Mouse (Mus musculus): ENCODE results near the gene Vrk3. TPM values are rescaled to one million over a fixed set of nuclear protein-coding genes. Genes with fewer than 3 reads are reported as not detected.
A peak's percentile ranks its signal among the peaks of the same experiment; 100 is the strongest.
"Not testable (repeated sequence)": the region's sequence is repeated elsewhere in the genome, so short reads cannot be mapped to it uniquely, and the experiment has no call there.

Gene Vrk3
- polyA plus RNA-seq, 1 experiment from 2014 or later = 46.6 TPM

DNA sequence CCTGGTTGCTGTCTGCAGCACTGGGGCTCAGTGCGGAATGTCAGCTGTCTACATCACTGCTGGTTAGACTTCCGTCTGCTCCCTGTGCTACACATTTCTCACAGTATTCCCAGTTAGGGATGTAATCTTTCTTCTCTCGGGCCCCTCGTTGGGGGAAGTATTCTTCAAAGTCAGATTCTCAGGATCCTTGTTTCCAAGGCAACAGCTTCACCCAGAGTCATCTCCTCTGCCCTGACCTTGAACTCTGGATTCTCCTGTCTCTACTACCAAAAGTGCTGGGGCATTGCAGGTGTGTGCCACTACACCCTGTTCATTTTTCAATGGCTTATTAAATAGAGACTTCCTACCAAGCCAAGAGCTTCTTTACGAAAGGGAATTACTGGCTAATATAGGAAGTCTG, 21.1 kb upstream of the Vrk3 start:
- 79% methylated on average over 5 of the region's 5 CpGs for WGBS
- Histone ChIP-seq H3K27me3 (ENCODE audit: insufficient read depth, poor library complexity, severe bottlenecking) (no peaks in the 10 kb centered on the region), H3K4me1 (replicated peaks) (no peaks in the 10 kb centered on the region), H3K36me3 (peaks cover 5% of the 10 kb centered on the region; the same call in 1 of the 2 replicates), H3K4me3 (no peak overlapping the region), H3K9me3 (0 out of 2 replicates have a peak, but pooled peaks cover 4% of the 10 kb centered on the region), H3K27ac (no peak overlapping the region)
- DNase-seq (ENCODE audit: low spot score) = no peak

DNA sequence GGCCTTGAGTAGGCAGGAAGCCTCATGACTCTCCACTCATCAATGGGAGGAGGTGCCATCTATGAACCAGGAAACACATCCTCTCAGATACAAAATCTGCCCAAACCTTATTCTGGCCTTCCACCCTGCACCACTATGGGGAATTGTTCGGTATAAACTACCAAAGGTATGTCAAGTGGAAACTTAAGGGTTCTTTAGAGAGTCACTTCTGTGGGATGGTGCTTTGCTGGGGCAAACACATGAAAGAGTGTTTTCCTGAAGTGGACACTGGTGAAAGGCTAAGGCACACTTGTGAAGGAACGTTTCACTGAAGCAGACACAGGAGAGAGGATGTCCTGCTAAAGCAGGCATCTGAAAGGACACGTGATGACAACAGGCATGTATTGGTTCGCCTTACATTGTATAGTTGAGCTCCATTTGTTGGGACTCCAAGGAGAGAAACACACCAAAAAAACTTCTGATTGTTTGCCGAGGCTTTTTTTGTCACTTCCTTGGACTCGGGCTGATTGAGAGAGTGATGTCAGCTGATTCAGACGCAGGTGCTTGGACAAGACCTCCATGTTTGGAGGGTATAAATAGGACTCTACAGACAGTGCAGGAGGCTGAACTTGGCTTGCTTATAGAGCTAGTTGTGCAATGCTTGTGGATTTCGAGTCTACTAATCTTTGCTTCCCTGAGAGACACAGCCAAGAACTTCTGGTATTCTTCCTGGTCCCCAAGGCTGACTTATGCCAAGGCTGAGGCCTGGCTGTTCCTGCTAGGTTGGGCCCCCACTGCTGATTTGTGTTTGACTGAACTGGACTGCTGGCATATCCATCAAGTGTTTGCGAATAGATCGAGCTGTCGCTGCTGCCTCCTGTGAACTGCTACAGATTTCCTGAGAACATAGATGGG, 19.9 kb upstream of the Vrk3 start:
- 86% methylated on average over 11 of the region's 11 CpGs for WGBS
- Histone ChIP-seq H3K4me3 (no peak overlapping the region), H3K36me3 (peaks cover 16% of the 10 kb centered on the region; the same call in 1 of the 2 replicates), H3K9me3 (0 out of 2 replicates have a peak, but pooled peaks cover 4% of the 10 kb centered on the region), H3K4me1 (replicated peaks) (no peaks in the 10 kb centered on the region), H3K27ac (no peak overlapping the region), H3K27me3 (ENCODE audit: insufficient read depth, poor library complexity, severe bottlenecking) (no peaks in the 10 kb centered on the region)
- no peak for DNase-seq (ENCODE audit: low spot score)

DNA sequence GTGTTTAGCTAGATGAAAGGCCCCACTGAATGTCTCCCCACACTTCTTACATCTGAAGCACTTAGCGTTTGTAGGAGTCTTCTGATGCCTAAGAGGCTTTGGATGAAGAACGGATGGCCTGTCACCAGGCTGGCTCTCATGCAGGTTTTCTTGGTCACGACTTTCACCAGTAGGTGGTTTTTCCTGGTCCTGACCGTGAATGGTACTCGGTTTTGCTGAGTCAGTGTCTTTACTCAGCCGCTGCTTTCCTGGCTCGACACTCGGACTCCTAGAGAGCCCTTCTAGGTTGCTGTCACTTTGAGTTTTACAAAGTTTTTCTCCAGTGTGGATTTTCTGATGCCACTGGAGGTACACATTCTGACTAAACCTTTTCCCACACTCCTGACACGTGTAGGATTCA, 14.5 kb upstream of the Vrk3 start:
- no peak for DNase-seq (ENCODE audit: low spot score)
- Histone ChIP-seq H3K9me3 (0 out of 2 replicates have a peak, but pooled peaks cover 3% of the 10 kb centered on the region), H3K27me3 (ENCODE audit: insufficient read depth, poor library complexity, severe bottlenecking) (no peaks in the 10 kb centered on the region), H3K27ac (no peak overlapping the region), H3K4me1 (replicated peaks) (no peaks in the 10 kb centered on the region), H3K4me3 (no peak overlapping the region), H3K36me3 (peaks cover 38% of the 10 kb centered on the region)
- WGBS = 87% methylated on average over 9 of the region's 9 CpGs

DNA sequence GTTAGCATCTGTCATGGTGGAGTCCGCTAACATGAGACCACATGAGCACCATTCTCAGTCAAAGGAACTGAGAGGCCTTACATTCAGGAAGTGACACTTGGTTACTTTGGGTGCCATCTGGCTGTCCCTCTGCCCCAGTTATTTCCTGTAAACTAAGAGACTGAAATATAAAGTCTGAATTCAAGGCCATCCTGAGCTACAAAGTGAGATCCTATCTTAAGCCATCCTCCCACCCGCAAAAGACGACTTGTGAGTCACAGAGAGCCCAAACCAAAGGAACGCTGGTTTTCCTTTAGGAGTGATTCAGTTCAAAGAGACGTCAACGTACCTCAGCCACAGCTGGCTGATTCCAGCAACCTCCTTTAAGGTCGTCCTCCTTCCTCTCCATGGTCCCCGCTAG, 6.9 kb upstream of the Vrk3 start:
- H3K36me3 ChIP-seq = 0 out of 2 replicates have a peak, but pooled peaks cover 8% of the 10 kb centered on the region
- H3K27ac ChIP-seq = no peak overlapping the region
- no peak for DNase-seq (ENCODE audit: low spot score)
- no peaks in the 10 kb centered on the region for H3K27me3 ChIP-seq (ENCODE audit: insufficient read depth, poor library complexity, severe bottlenecking)
- H3K4me3 ChIP-seq = no peak overlapping the region
- no peaks in the 10 kb centered on the region for H3K9me3 ChIP-seq
- H3K4me1 ChIP-seq (replicated peaks) = peaks cover 16% of the 10 kb centered on the region
- WGBS = 88% methylated on average over 8 of the region's 8 CpGs

DNA sequence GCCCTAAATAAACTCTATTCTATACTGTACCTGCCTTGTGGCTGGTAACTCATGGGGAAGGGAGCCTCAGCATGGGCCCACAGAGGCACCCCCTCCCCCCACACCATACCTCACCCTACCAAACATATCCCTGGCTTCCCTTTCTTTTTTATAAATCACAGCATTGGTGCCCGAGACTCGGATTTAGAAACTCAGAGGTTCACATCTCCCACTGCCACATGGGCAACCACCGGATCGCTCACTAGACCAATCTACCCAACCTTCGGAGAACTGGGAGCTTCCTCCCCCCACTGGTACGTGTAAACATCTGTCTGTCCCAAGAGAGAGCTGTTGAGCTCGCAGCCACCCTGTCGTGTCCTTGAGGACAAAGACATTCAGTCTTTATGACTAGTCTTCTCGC, 3.9 kb upstream of the Vrk3 start:
- DNase-seq (ENCODE audit: low spot score) = no peak
- H3K4me3 ChIP-seq = peak overlapping the region; percentile 59
- no peaks in the 10 kb centered on the region for H3K27me3 ChIP-seq (ENCODE audit: insufficient read depth, poor library complexity, severe bottlenecking)
- 0 out of 2 replicates have a peak overlapping the region, but pooled peaks have one; percentile 9 for H3K27ac ChIP-seq
- H3K4me1 ChIP-seq (replicated peaks) = peaks cover 32% of the 10 kb centered on the region
- 0 out of 2 replicates have a peak, but pooled peaks cover 3% of the 10 kb centered on the region for H3K36me3 ChIP-seq
- no peaks in the 10 kb centered on the region for H3K9me3 ChIP-seq
- WGBS = 34% methylated on average over 9 of the region's 9 CpGs

DNA sequence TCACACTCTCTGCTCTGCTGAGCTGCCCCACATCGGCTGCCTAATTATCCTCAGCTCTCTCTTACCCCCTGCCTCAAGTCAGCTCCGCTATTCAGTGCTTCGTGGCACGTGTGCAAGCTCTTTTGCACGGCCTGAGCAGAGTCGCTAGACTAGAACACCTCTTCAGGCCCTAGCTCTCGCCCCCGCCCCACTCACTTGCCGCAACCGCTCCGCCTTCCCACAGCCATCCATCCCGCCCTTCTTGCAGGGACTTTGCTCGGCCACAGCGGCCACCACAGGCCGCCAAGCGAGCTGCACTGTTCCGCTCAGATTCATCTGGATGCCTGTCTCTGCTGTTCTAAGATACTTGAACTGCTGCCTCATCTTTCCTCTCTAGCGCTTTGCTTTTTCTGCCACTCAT, 3.1 kb upstream of the Vrk3 start:
- peak; percentile 85 for DNase-seq (ENCODE audit: low spot score)
- Histone ChIP-seq H3K9me3 (no peaks in the 10 kb centered on the region), H3K4me3 (peak overlapping the region; percentile 59), H3K4me1 (replicated peaks) (peaks cover 36% of the 10 kb centered on the region), H3K27ac (peak overlapping the region; percentile 82), H3K36me3 (no peaks in the 10 kb centered on the region), H3K27me3 (ENCODE audit: insufficient read depth, poor library complexity, severe bottlenecking) (no peaks in the 10 kb centered on the region)
- whole genome bisulfite sequencing = under 1% methylated on average over 18 of the region's 18 CpGs

DNA sequence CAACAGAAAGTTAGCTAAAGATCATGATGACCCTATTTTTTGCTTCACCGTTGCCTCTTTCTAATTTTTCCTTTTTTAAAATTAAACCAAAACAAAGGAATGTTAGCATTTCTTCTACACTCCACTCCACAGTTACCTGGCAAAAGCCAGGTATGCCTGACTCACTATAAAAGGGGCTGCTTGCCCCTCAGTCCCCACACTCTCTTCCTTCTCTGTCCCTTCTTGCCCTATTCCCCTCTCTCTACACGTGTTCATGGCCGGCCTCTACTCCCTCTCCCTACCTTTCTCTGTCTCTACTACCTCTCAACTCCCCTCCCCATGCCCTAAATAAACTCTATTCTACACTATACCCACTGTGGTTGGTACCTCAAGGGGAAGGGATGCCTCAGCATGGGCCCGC, 1.1 kb upstream of the Vrk3 start:
- no peak overlapping the region for H3K27ac ChIP-seq
- no peak for DNase-seq (ENCODE audit: low spot score)

DNA sequence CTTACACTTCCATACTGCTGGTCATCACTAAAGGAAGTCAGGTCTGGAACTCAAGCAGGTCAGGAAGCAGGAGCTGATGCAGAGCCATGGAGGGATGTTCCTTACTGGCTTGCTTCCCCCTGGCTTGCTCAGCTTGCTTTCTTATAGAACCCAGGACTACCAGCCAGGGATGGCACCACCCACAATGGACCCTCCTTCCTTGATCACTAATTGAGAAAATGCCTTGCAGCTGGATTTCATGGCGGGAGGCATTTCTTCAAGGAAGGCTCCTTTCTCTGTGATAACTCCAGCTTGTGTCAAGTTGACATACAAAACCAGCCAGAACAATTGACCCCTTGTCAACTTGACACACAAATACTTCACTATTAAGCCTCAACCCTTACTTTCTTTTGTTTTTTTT, 2.7 kb downstream of the Vrk3 start, which contains the start of gene Zfp473:
Gene Zfp473 (minus strand): TSS at position 101 of the 400 bp plus-strand sequence.
- WGBS = 86% methylated on average over 1 of the region's 1 CpGs
- not testable (repeated sequence) for H3K4me3 ChIP-seq, H3K9me3 ChIP-seq

More for the DNA sequence above, 1.1 kb upstream of the Vrk3 start:
- no peaks in the 10 kb centered on the region for H3K27me3 ChIP-seq (ENCODE audit: insufficient read depth, poor library complexity, severe bottlenecking)
- H3K4me3 ChIP-seq = peak overlapping the region; percentile 75; the same call in 1 of the 2 replicates
- WGBS = 70% methylated on average over 4 of the region's 4 CpGs
- no peaks in the 10 kb centered on the region for H3K9me3 ChIP-seq
- peaks cover 3% of the 10 kb centered on the region for H3K36me3 ChIP-seq
- peaks cover 36% of the 10 kb centered on the region for H3K4me1 ChIP-seq (replicated peaks)

DNA sequence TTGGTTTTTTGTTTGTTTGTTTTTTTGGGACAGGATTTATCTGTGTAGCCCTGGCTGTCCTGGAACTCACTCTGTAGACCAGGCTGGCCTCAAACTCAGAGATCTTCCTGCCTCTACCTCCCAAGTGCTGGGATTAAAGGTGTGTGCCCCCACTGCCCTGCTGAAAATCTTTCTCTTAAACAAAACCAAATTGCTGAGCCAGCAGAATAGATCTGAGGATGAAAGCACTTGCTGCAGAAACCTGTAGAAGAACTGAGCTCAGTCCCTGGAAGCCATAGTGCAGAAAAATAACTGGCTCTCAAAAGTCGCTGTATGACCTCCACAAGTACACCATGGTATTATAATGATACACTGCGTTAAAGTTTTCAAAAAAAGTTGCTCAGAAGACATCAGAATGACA, 9.0 kb downstream of the Vrk3 start:
- Histone ChIP-seq H3K36me3 (peaks cover 97% of the 10 kb centered on the region), H3K27me3 (ENCODE audit: insufficient read depth, poor library complexity, severe bottlenecking) (no peaks in the 10 kb centered on the region), H3K27ac (no peak overlapping the region), H3K4me3 (no peak overlapping the region), H3K9me3 (no peaks in the 10 kb centered on the region), H3K4me1 (replicated peaks) (no peaks in the 10 kb centered on the region)
- no peak for DNase-seq (ENCODE audit: low spot score)
- 88% methylated on average over 2 of the region's 2 CpGs for WGBS

More for the DNA sequence above, 2.7 kb downstream of the Vrk3 start, which contains the start of gene Zfp473:
- not testable (repeated sequence) for H3K27ac ChIP-seq; DNase-seq (ENCODE audit: low spot score); H3K27me3 ChIP-seq (ENCODE audit: insufficient read depth, poor library complexity, severe bottlenecking)
- Histone ChIP-seq H3K36me3 (peaks cover 42% of the 10 kb centered on the region), H3K4me1 (replicated peaks) (peaks cover 19% of the 10 kb centered on the region)

DNA sequence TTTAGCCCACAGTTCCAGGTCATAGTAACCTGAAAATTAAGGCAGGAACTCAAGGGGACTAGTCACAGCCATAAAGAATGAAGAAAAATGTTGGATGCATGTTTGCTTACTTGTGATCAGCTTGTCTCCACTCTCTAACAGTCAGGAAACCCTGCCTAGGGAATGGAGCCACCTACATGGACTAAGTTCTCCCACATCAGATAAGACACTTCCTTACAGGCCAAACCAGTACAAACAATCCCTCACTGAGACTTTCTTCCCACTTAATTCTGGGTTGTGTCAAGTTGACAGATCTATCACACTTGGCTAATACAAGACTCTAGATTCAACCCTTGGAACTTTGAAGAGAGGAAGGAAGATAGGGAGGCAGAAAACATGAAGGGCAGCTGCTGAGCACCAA, 12.2 kb downstream of the Vrk3 start:
- Histone ChIP-seq H3K36me3 (peaks cover 93% of the 10 kb centered on the region), H3K27me3 (ENCODE audit: insufficient read depth, poor library complexity, severe bottlenecking) (no peaks in the 10 kb centered on the region), H3K9me3 (no peaks in the 10 kb centered on the region), H3K27ac (no peak overlapping the region), H3K4me1 (replicated peaks) (no peaks in the 10 kb centered on the region), H3K4me3 (no peak overlapping the region)
- no peak for DNase-seq (ENCODE audit: low spot score)

DNA sequence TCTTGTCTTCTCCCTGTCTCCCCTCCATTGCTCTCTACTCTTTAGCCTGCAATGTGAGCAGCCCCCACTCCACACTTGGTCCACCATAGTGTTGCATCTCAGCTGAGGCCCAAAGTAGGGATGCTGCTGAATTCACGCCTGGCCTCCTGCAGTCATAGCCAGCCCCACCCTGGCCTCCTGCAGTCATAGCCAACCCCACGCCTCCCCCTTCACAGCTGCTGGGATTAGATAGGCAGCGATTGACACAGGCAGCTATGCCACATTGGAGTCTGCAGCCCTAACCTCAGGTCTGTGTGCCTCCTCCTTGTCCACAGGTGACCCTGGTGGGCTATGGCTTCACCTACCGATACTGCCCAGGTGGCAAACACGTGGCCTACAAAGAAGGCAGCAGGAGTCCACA, 19.9 kb downstream of the Vrk3 start:
- Histone ChIP-seq H3K4me1 (replicated peaks) (no peaks in the 10 kb centered on the region), H3K4me3 (no peak overlapping the region), H3K27me3 (ENCODE audit: insufficient read depth, poor library complexity, severe bottlenecking) (no peaks in the 10 kb centered on the region), H3K27ac (no peak overlapping the region), H3K36me3 (peaks cover 94% of the 10 kb centered on the region), H3K9me3 (no peaks in the 10 kb centered on the region)
- DNase-seq (ENCODE audit: low spot score) = no peak
- 87% methylated on average over 5 of the region's 5 CpGs for WGBS

DNA sequence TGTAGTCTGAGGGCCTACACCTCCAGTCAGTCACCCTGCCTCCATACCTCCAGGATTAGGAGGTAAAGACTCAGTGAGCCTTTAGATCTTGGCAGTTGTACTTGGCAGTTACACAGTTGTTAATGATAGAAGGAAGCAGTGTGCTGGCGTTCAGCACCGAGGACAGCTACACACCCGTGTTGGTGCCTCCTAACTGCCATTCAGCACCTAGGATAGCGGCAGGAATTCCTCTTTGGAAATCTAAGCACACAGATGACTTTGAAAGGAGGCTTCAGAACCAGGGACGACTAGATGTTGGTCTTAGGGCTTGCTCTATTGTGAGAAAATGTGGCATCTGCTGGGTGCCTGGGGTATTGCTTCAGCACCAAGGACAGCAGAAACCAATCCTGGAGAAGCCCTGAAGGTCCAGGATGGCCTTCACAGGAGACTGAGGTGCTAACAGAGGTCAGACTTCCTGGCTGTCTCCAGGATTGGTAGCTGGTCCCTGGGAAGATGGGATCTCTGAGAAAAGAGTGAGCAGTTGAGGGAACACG, 21.9 kb downstream of the Vrk3 start:
- Histone ChIP-seq H3K9me3 (no peaks in the 10 kb centered on the region), H3K4me3 (no peak overlapping the region), H3K36me3 (peaks cover 94% of the 10 kb centered on the region), H3K27me3 (ENCODE audit: insufficient read depth, poor library complexity, severe bottlenecking) (no peaks in the 10 kb centered on the region), H3K27ac (no peak overlapping the region), H3K4me1 (replicated peaks) (no peaks in the 10 kb centered on the region)
- DNase-seq (ENCODE audit: low spot score) = peak; percentile 71
- 16% methylated on average over 6 of the region's 6 CpGs for WGBS

DNA sequence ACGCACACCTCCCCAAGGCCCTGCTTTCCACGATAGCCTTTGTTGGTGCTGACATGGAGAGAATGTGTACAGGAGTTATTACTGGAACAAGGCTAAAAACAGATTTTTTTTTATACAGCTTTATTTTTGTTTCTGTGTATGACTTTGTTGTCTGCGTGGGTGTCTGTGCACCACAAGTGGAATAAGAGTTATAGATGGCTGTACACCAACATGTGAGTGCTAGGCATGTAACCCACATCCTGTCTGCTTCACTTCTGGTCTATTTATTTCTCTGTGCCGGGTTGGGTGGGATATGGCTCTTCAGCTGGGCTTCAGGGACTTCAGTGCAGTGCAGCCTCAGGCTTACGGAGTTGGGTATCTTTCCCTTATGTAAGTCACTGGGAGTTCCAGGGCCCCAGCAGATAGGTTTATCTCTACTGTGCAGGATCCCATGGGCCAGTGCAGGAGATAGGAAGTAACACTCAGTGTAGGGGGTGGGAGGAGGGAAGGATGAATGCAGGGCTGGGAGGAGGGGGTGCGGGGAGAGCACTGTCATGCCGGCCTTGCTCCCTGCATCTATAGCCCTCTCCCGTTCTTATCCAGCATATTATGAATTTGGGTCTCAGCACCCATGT, 24.5 kb downstream of the Vrk3 start:
- 88% methylated on average over 8 of the region's 8 CpGs for WGBS
- H3K27me3 ChIP-seq (ENCODE audit: insufficient read depth, poor library complexity, severe bottlenecking) = no peaks in the 10 kb centered on the region
- DNase-seq (ENCODE audit: low spot score) = no peak
- H3K4me1 ChIP-seq (replicated peaks) = no peaks in the 10 kb centered on the region
- H3K27ac ChIP-seq = no peak overlapping the region
- peaks cover 92% of the 10 kb centered on the region for H3K36me3 ChIP-seq
- no peaks in the 10 kb centered on the region for H3K9me3 ChIP-seq
- H3K4me3 ChIP-seq = no peak overlapping the region

Measured in hindbrain, embryonic 10.5 days (tissue).